Mouse (Mus musculus) hindbrain, embryonic 15.5 days (tissue): ENCODE results near the gene Ppm1a. TPM values are rescaled to one million over a fixed set of nuclear protein-coding genes. Genes with fewer than 3 reads are reported as not detected.

Experiments used
- ATAC-seq: fragments of 200-750 bp; cut with Nextera tagmentation; 2 replicates; pipeline ENCODE4 v1.8.0; 2017; ENCODE audit warnings: low read depth, moderate number of reproducible peaks, moderate TSS enrichment; ENCODE audit not compliant: low FRiP score
- H3K27ac ChIP-seq: fragments of 300-500 bp; sonication (generic); replicated peaks from 2 replicates; pipeline ENCODE4 v1.5.1; 2015; ENCODE audit warnings: mild to moderate bottlenecking, inconsistent platforms
- H3K27me3 ChIP-seq: fragments of 300-500 bp; sonication (generic); 2 replicates; pipeline ENCODE4 v1.6.1; 2015; ENCODE audit warnings: control low read depth, inconsistent platforms
- H3K36me3 ChIP-seq: fragments of 300-500 bp; sonication (generic); 2 replicates; pipeline ENCODE4 v1.6.1; 2015; ENCODE audit warnings: control low read depth, inconsistent platforms
- H3K4me1 ChIP-seq: fragments of 300-500 bp; sonication (generic); replicated peaks from 2 replicates; pipeline ENCODE4 v1.6.1; 2015; ENCODE audit warnings: control low read depth, inconsistent platforms
- H3K4me2 ChIP-seq: fragments of 300-500 bp; sonication (generic); 2 replicates; pipeline ENCODE4 v1.6.1; 2015; ENCODE audit warnings: moderate library complexity, mild to moderate bottlenecking, inconsistent platforms
- H3K4me3 ChIP-seq: fragments of 300-500 bp; sonication (generic); 2 replicates; pipeline ENCODE4 v1.5.1; 2015; ENCODE audit warnings: mild to moderate bottlenecking, inconsistent platforms
- H3K9ac ChIP-seq: fragments of 300-500 bp; sonication (generic); 2 replicates; pipeline ENCODE4 v1.6.1; 2015; ENCODE audit warnings: inconsistent platforms
- H3K9me3 ChIP-seq: fragments of 300-500 bp; sonication (generic); 2 replicates; pipeline ENCODE4 v1.6.1; 2016; ENCODE audit warnings: control low read depth, inconsistent platforms
- WGBS: fragments of 180-500 bp; shearing (Covaris S2); methylation state at CpG from one replicate; pipeline ENCODE4 v1.1.7; 2015; 5-methylcytosine and 5-hydroxymethylcytosine counted together
- polyA plus RNA-seq: library from polyadenylated mRNA; unstranded; fragments of >200 nt; fragmentation: Nextera tagmentation; extraction: Ambion mirVana; gene quantifications from 2 replicates; pipeline ENCODE4 v1.2.1, GENCODE M21; 2015

Ppm1a gene
- polyA plus RNA-seq, 1 experiment from 2014 or later = 70.9 TPM

GRCm38 (mm10) chr12:72745486-72745885 is 11.8 kb upstream of the Ppm1a start:
- ATAC-seq = no peak
- Histone ChIP-seq H3K9me3 (no peaks in the 10 kb centered on the region), H3K36me3 (no peaks in the 10 kb centered on the region), H3K27ac (no peak overlapping the region), H3K9ac (no peak overlapping the region), H3K27me3 (no peaks in the 10 kb centered on the region), H3K4me1 (no peaks in the 10 kb centered on the region; the same call in 1 of the 2 replicates), H3K4me2 (no peak overlapping the region), H3K4me3 (no peak overlapping the region)
- WGBS = 58% methylated on average over 14 of the region's 14 CpGs

DNA sequence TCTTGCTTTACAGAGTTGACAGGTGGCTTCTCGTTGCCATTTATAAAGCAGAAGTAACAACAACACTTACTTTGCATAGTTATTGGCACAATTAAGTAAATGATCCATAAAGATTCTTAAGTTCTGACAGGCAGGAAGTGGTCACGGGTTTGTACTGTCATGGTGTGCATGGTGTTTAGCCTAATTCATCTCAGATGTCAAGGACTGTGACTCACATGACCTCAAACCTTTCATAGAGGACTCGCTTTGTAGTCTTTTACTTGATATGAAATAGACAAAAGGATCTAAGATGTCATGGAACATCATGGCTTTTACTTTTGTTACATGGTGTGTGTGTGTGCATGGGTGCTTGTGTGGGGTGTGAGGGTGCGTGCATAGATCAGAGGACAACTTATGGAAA is 8.9 kb upstream of the Ppm1a start:
- no peak overlapping the region for H3K27ac ChIP-seq
- H3K4me1 ChIP-seq = no peaks in the 10 kb centered on the region
- H3K27me3 ChIP-seq = no peaks in the 10 kb centered on the region
- WGBS = 58% methylated on average over 4 of the region's 4 CpGs
- H3K4me2 ChIP-seq = no peak overlapping the region
- H3K9ac ChIP-seq = no peak overlapping the region
- H3K36me3 ChIP-seq = no peaks in the 10 kb centered on the region
- no peak for ATAC-seq
- H3K4me3 ChIP-seq = no peak overlapping the region
- no peaks in the 10 kb centered on the region for H3K9me3 ChIP-seq

- no peak overlapping the region for H3K27ac ChIP-seq
- ATAC-seq = no peak
- no peak overlapping the region for H3K4me3 ChIP-seq
- no peaks in the 10 kb centered on the region for H3K27me3 ChIP-seq
- 91% methylated on average over 4 of the region's 4 CpGs for WGBS
- no peak overlapping the region for H3K9ac ChIP-seq
- no peaks in the 10 kb centered on the region for H3K9me3 ChIP-seq
- no peaks in the 10 kb centered on the region for H3K4me1 ChIP-seq
- H3K4me2 ChIP-seq = no peak overlapping the region
- no peaks in the 10 kb centered on the region for H3K36me3 ChIP-seq
These were observed 8.4 kb upstream of the Ppm1a start for GRCm38 (mm10) chr12:72748841-72749240.

DNA sequence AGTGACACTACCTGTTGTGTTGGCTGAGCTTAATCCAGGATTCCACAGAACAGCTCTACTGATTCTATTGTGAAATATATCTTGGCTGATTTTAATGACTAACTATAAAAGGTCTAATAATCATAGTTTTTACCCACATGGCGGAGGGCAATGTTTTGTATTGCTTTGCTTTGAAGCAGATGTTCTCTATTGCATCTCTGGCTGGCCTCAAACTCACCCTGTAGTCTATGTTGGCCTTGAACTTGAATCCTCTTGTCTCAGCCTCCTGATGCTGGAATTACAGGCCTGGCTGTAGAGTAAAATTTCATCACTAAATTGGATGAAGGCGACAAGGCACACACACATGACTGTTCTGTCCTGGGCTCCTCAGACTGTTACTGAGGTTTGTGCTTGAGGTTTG is 7.8 kb upstream of the Ppm1a start:
- 94% methylated on average over 2 of the region's 2 CpGs for WGBS

DNA sequence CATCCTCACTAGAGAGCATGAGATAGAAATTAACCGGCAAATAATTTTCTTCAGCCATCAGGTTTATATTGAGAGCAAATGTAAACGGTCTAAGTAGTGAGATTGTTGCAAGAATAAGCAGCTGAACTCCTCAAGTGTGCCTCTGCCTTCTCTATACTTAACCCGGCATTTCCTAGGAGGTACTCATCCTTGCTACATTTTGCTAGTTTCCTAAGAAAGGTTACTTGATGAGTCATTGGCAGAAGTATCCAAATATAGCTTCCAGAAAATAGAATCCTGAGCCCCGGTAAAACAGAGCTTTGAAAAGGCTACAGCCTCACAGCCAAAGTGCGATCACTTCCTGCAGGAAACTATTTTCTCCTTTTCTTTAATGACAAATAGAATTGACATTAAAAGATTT is 7.2 kb upstream of the Ppm1a start:
- H3K4me1 ChIP-seq = no peaks in the 10 kb centered on the region
- 86% methylated on average over 5 of the region's 5 CpGs for WGBS
- no peak overlapping the region for H3K4me3 ChIP-seq
- H3K4me2 ChIP-seq = no peak overlapping the region
- H3K27ac ChIP-seq = no peak overlapping the region
- ATAC-seq = no peak
- no peaks in the 10 kb centered on the region for H3K27me3 ChIP-seq
- H3K9me3 ChIP-seq = no peaks in the 10 kb centered on the region
- H3K36me3 ChIP-seq = no peaks in the 10 kb centered on the region
- no peak overlapping the region for H3K9ac ChIP-seq

More for the DNA sequence above, 7.8 kb upstream of the Ppm1a start:
- Histone ChIP-seq H3K4me3 (no peak overlapping the region), H3K9me3 (no peaks in the 10 kb centered on the region), H3K36me3 (no peaks in the 10 kb centered on the region), H3K4me1 (no peaks in the 10 kb centered on the region), H3K4me2 (no peak overlapping the region), H3K27me3 (no peaks in the 10 kb centered on the region), H3K27ac (no peak overlapping the region), H3K9ac (no peak overlapping the region)
- ATAC-seq = no peak

GRCm38 (mm10) chr12:72750606-72751005 is 6.6 kb upstream of the Ppm1a start:
- H3K4me2 ChIP-seq = no peak overlapping the region
- H3K9me3 ChIP-seq = no peaks in the 10 kb centered on the region
- no peaks in the 10 kb centered on the region for H3K36me3 ChIP-seq
- no peak for ATAC-seq
- WGBS = 75% methylated on average over 2 of the region's 2 CpGs
- no peaks in the 10 kb centered on the region for H3K4me1 ChIP-seq
- H3K4me3 ChIP-seq = no peak overlapping the region
- H3K27me3 ChIP-seq = no peaks in the 10 kb centered on the region
- H3K27ac ChIP-seq = no peak overlapping the region
- H3K9ac ChIP-seq = no peak overlapping the region

GRCm38 (mm10) chr12:72757596-72757995 is 341 bp downstream of the Ppm1a start:
- no peaks in the 10 kb centered on the region for H3K36me3 ChIP-seq
- H3K27me3 ChIP-seq = no peaks in the 10 kb centered on the region
- ATAC-seq = no peak
- H3K9ac ChIP-seq = no peak overlapping the region
- H3K4me3 ChIP-seq = no peak overlapping the region
- 0% methylated on average over 1 of the region's 1 CpGs for WGBS
- H3K27ac ChIP-seq = no peak overlapping the region
- H3K4me2 ChIP-seq = no peak overlapping the region
- H3K4me1 ChIP-seq = peaks cover 13% of the 10 kb centered on the region
- H3K9me3 ChIP-seq = no peaks in the 10 kb centered on the region

DNA sequence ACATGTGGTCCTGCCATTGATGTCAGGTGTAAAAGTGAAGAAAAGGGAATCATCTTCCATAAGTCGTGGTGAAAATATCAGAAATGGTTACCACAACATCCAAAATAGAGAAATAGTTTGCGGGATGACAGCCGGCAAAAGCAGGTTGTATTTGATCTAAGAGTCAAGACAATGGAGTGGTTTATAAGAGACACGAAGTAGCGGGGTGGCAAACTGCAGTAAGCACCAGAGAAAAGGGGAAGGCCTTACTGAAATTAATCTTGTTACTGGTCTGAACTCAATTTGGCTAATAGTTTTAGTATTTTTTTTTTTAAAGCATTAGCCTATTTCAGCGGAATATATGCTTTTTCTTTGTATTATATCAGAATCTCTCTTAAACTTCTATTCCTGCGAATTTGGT is 2.7 kb downstream of the Ppm1a start:
- peaks cover 28% of the 10 kb centered on the region for H3K4me1 ChIP-seq
- H3K9me3 ChIP-seq = no peaks in the 10 kb centered on the region
- H3K4me2 ChIP-seq = peak overlapping the region; percentile 70
- H3K9ac ChIP-seq = peak overlapping the region; percentile 31; the same call in 1 of the 2 replicates
- no peak for ATAC-seq
- H3K27ac ChIP-seq = peak overlapping the region; percentile 99
- H3K36me3 ChIP-seq = no peaks in the 10 kb centered on the region
- 9% methylated on average over 7 of the region's 7 CpGs for WGBS
- H3K27me3 ChIP-seq = no peaks in the 10 kb centered on the region
- H3K4me3 ChIP-seq = peak overlapping the region; percentile 69

DNA sequence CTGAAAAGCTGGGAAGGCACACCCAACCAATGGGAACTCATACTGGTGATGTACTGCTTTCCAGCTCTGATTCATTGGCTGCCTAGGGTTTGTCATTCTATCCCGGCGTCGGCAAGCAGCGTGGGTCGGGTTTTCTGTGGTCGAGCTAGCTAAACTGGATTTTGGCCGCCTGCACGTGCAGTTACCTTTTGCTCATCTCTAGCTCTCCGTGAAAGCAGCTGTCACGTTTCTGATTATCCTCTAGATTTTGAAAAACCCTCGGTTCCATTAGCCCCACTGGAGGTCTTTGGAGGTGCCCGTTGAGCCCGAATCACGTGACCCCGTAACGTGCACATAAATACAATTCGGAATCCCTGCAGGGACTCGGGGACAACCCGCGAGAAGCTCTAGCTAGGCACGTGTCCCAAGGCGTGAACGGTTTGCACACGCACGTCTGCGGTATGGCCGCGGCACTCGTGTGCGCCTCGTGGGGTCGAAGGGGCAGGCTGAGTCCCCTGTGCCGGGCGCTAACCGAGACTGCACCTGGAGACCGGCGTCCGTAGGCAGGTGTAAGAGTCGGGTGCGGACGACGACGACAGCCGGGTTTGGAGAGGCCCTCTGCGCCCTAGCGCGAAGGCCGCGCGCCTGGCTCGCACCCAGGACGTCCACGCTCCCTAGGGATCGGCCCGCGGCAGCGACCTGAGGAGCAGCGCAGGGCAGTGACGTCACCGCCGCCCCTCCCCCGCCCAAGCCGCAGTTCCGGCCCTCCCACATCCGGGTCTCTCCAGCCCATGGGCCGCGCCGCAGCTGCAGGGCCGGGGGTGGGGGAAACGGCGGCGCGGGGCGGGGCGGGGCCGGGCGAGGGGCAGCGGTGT is 3.3 kb downstream of the Ppm1a start:
- no peaks in the 10 kb centered on the region for H3K36me3 ChIP-seq
- H3K4me3 ChIP-seq = peak overlapping the region; percentile 69
- H3K9me3 ChIP-seq = no peaks in the 10 kb centered on the region
- H3K9ac ChIP-seq = peak overlapping the region; percentile 94
- H3K27me3 ChIP-seq = no peaks in the 10 kb centered on the region
- ATAC-seq = peak; percentile 92
- H3K27ac ChIP-seq = peak overlapping the region; percentile 99
- under 1% methylated on average over 70 of the region's 78 CpGs for WGBS
- H3K4me2 ChIP-seq = peak overlapping the region; percentile 70
- H3K4me1 ChIP-seq = peaks cover 28% of the 10 kb centered on the region

DNA sequence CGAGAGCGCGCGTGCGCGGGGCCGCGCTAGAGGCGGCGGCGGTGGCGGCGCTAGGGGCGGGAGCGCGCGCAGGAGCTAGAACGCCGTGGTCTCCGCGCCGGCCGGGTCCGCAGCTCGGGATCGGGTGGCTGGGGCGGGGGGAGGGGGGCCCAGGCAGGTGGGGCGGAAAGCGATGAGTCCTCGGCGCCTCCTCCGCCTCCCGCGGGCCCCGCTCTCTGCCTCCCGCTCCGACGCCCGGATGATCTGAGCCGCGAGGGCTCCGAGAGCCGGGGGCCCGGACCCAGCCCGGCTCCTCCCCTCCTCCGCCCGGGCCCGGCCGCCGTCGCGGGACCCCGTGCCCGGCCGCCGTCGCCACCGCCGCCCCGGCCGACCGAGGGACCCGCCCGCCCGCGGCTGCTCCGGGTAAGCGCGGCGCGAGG is 4.0 kb downstream of the Ppm1a start:
- Histone ChIP-seq H3K9ac (peak overlapping the region; percentile 94), H3K27me3 (no peaks in the 10 kb centered on the region), H3K27ac (peak overlapping the region; percentile 99), H3K36me3 (no peaks in the 10 kb centered on the region), H3K4me2 (peak overlapping the region; percentile 70), H3K9me3 (no peaks in the 10 kb centered on the region), H3K4me3 (peak overlapping the region; percentile 69), H3K4me1 (peaks cover 28% of the 10 kb centered on the region)
- ATAC-seq = peak; percentile 76
- WGBS = 0% methylated on average over 21 of the region's 71 CpGs

GRCm38 (mm10) chr12:72761649-72762261 is 4.5 kb downstream of the Ppm1a start:
- peak; percentile 36 for ATAC-seq

DNA sequence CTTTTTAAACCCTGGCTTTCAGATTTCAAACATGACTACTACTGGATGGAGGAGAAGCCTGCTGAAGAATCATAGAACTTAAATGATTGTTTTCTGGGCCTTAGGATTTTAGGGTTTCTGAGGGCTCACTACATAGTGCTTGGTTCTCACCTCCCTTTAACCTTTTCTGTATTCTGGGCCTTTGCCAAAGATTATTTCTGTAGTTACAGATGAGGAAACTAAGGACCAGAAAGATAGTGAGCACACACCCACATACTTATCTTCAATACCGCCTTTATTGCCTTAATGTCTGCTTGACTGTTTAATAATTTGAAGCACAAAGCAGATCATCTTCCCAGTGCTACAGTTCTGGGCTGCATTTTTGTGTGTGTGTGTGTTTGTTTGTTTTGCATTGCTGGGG is 5.2 kb downstream of the Ppm1a start:
- Histone ChIP-seq H3K4me1 (peaks cover 28% of the 10 kb centered on the region), H3K36me3 (no peaks in the 10 kb centered on the region), H3K27me3 (no peaks in the 10 kb centered on the region), H3K4me3 (peak overlapping the region; percentile 69), H3K4me2 (peak overlapping the region; percentile 70), H3K27ac (0 out of 2 replicates have a peak overlapping the region, but pooled peaks have one; percentile 99), H3K9me3 (no peaks in the 10 kb centered on the region), H3K9ac (peak overlapping the region; percentile 94)
- ATAC-seq = no peak
- 56% methylated on average over 1 of the region's 1 CpGs for WGBS

More at GRCm38 (mm10) chr12:72761649-72762261, 4.5 kb downstream of the Ppm1a start:
- Histone ChIP-seq H3K27ac (peak overlapping the region; percentile 99), H3K4me3 (peak overlapping the region; percentile 69), H3K9me3 (no peaks in the 10 kb centered on the region), H3K4me1 (peaks cover 28% of the 10 kb centered on the region), H3K4me2 (peak overlapping the region; percentile 70), H3K9ac (peak overlapping the region; percentile 94), H3K36me3 (no peaks in the 10 kb centered on the region), H3K27me3 (no peaks in the 10 kb centered on the region)
- WGBS = 1% methylated on average over 29 of the region's 43 CpGs
